Mouse (Mus musculus) liver, postnatal 0 days (tissue): ENCODE measurements around the gene Gad1. TPM values are rescaled to one million over a fixed set of nuclear protein-coding genes. Genes with fewer than 3 reads are reported as not detected.

Experiments used
- ATAC-seq: fragments of 200-750 bp; cut with Nextera tagmentation; 2 replicates; pipeline ENCODE4 v1.8.0; 2017; ENCODE audit warnings: mild to moderate bottlenecking, moderate library complexity
- DNase-seq: peaks from one replicate; pipeline ENCODE4 v3.0.0-alpha.2; 2016
- H3K27ac ChIP-seq: fragments of 300-500 bp; sonication (generic); 2 replicates; pipeline ENCODE4 v1.5.1; 2014; ENCODE audit warnings: antibody characterized with exemption, moderate library complexity, mild to moderate bottlenecking, low read depth
- H3K27me3 ChIP-seq: fragments of 300-500 bp; sonication (generic); 2 replicates; pipeline ENCODE4 v1.6.1; 2014; ENCODE audit warnings: low read length, control low read depth, mixed read lengths; ENCODE audit not compliant: insufficient read depth
- H3K36me3 ChIP-seq: fragments of 300-500 bp; sonication (generic); replicated peaks from 2 replicates; pipeline ENCODE4 v1.6.1; 2014; ENCODE audit warnings: mild to moderate bottlenecking, control low read depth, low read length, moderate library complexity, mixed read lengths; ENCODE audit not compliant: insufficient read depth
- H3K4me1 ChIP-seq: fragments of 300-500 bp; sonication (generic); 2 replicates; pipeline ENCODE4 v1.6.1; 2014; ENCODE audit warnings: antibody characterized with exemption, mild to moderate bottlenecking, control low read depth; ENCODE audit not compliant: insufficient read depth
- H3K4me2 ChIP-seq: fragments of 300-500 bp; sonication (generic); 2 replicates; pipeline ENCODE4 v1.6.1; 2014; ENCODE audit warnings: low read depth, mild to moderate bottlenecking, low read length, moderate library complexity, mixed read lengths
- H3K4me3 ChIP-seq: fragments of 300-500 bp; sonication (generic); 2 replicates; pipeline ENCODE4 v1.5.1; 2014; ENCODE audit warnings: low read depth, low read length
- H3K9ac ChIP-seq: fragments of 300-500 bp; sonication (generic); replicated peaks from 2 replicates; pipeline ENCODE4 v1.6.1; 2014; ENCODE audit warnings: mild to moderate bottlenecking, moderate library complexity
- H3K9me3 ChIP-seq: fragments of 300-500 bp; sonication (generic); 2 replicates; pipeline ENCODE4 v1.6.1; 2016; ENCODE audit warnings: mild to moderate bottlenecking, control low read depth, low read length, mixed read lengths
- CTCF ChIP-seq: sonication (generic); IDR thresholded peaks from 2 replicates; pipeline ENCODE4 v1.5.1; 2016; ENCODE audit warnings: antibody characterized with exemption, low read depth
- EP300 ChIP-seq: IDR thresholded peaks from 2 replicates; pipeline ENCODE4 v1.6.1; 2016; ENCODE audit warnings: antibody characterized with exemption, low read depth, mild to moderate bottlenecking
- WGBS: fragments of 180-500 bp; shearing (Covaris S2); extraction: QIAGEN DNeasy Blood & Tissue Kit; methylation state at CpG from one replicate; pipeline ENCODE4 v1.1.7; 2014; ENCODE audit not compliant: insufficient replicate concordance; 5-methylcytosine and 5-hydroxymethylcytosine counted together
- polyA plus RNA-seq: library from polyadenylated mRNA; unstranded; fragments of >200 nt; fragmentation: Nextera tagmentation; extraction: Ambion mirVana; gene quantifications from 2 replicates; pipeline ENCODE4 v1.2.1, GENCODE M21; 2015

Gad1 gene
- polyA plus RNA-seq, 1 experiment from 2014 or later: 0.04 TPM

DNA sequence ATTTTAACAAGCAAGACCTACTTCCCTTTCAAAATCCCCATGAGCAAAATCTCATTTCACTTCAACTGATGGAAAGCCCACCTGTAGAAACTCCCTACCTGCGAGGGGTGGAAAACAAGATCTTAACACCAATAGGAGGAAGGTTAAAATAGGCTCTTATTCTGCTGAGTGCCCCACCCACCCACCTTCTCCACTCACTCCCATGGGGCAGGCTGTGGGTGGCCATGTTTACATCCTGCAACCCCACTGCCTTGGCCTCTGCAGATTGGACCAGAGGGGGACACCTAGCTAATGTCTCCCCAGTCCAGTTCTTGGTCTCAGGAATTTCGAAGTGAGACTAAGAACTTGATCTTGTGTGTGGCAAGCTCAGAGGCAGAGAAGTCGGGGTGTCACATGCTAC, 77.0 kb downstream of the Gad1 start:
- no peak overlapping the region for H3K27ac ChIP-seq
- whole genome bisulfite sequencing: 53% methylated on average over 3 of the region's 3 CpGs
- TF ChIP-seq CTCF (no peak), EP300 (no peak)
- H3K4me2 ChIP-seq: no peak overlapping the region
- no peak for ATAC-seq
- no peak for DNase-seq
- no peak overlapping the region for H3K4me3 ChIP-seq
- H3K27me3 ChIP-seq: no peaks in the 10 kb centered on the region
- H3K9ac ChIP-seq: no peak overlapping the region
- H3K4me1 ChIP-seq: no peaks in the 10 kb centered on the region
- no peaks in the 10 kb centered on the region for H3K36me3 ChIP-seq
- no peaks in the 10 kb centered on the region for H3K9me3 ChIP-seq

DNA sequence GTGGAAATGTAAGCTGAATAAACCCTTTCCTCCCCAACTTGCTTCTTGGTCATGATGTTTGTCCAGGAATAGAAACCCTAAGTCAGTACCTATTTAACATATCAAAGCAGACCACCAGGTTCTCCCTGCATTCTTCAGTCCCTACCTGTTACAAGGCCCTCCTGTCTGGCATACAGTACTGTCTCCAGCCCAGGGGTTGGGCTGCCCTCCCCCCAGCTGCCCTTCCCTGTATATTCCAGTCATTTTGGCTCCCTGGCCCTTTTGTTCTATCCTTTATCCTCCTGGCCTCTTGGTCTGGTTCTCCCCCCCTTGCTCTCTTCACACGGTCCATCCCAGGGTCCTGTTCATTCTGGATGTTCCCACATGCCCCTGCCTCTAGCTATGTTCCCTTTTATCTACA, 78.4 kb downstream of the Gad1 start:
- ATAC-seq (no peak), DNase-seq (no peak)
- WGBS: 70% methylated on average over 1 of the region's 1 CpGs
- H3K36me3 ChIP-seq: no peaks in the 10 kb centered on the region
- no peak overlapping the region for H3K4me3 ChIP-seq
- no peaks in the 10 kb centered on the region for H3K9me3 ChIP-seq
- H3K4me1 ChIP-seq: no peaks in the 10 kb centered on the region
- TF ChIP-seq EP300: no peak
- no peak for TF ChIP-seq CTCF
- no peak overlapping the region for H3K4me2 ChIP-seq
- no peaks in the 10 kb centered on the region for H3K27me3 ChIP-seq
- H3K27ac ChIP-seq: no peak overlapping the region
- no peak overlapping the region for H3K9ac ChIP-seq

DNA sequence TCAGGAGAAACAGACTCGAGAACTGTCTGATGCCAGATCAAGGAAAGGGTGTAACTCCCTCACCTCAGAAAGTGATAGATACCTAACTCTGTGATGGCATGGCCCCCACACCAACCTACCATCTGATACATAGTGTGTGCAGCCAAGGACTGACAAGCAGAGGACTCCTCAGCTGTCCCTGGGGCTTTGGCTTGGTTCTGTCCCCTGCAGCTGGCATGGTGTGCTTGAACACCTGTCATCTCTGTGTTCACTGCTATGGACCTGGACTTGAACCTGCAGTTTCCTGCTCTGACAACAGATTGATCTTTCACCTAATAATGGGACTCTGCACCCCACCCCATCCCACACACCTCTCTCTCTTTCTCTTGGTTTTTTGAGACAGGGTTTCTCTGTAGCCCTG, 79.5 kb downstream of the Gad1 start:
- Histone ChIP-seq H3K4me2 (no peak overlapping the region), H3K27ac (no peak overlapping the region), H3K4me1 (no peaks in the 10 kb centered on the region), H3K9me3 (no peaks in the 10 kb centered on the region), H3K27me3 (no peaks in the 10 kb centered on the region), H3K9ac (no peak overlapping the region), H3K4me3 (no peak overlapping the region), H3K36me3 (no peaks in the 10 kb centered on the region)
- no peak for ATAC-seq
- no peak for DNase-seq
- TF ChIP-seq EP300: no peak
- TF ChIP-seq CTCF: no peak
- WGBS: 46% methylated on average over 1 of the region's 1 CpGs

DNA sequence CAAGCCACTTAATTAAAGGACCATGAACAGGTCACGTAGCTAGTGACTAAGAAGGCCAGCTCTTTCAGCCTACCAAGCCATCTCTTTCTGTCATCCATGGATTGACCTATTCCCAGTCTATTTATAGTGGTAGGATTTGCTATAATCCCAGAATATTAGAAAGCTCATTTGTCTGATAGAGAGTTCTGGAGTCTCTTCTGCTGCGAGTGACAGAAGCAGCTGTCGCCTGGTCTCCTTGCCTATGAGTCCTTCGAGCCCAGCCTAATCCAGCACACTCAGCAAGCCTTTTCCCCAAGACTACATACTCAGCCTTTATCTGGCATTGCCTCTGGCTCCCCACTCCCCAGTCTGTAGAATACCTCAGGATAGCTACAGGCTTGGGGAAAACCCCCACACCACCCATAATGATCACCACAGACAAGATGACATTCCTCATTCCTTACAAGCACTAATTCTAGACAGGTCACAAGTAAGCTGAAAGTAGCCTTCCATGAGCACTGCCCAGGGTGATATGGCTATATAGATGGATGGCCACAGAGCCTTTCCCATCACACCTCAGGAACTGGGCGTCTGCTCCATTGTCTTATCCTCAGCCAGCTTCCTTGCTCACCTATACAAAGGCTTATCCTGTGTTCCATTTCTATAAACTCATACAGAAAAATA, 81.3 kb downstream of the Gad1 start:
- DNase-seq: no peak
- H3K4me2 ChIP-seq: no peak overlapping the region
- H3K9ac ChIP-seq: no peak overlapping the region
- H3K27ac ChIP-seq: no peak overlapping the region
- H3K9me3 ChIP-seq: no peaks in the 10 kb centered on the region
- no peaks in the 10 kb centered on the region for H3K4me1 ChIP-seq
- WGBS: 81% methylated on average over 5 of the region's 5 CpGs
- no peaks in the 10 kb centered on the region for H3K36me3 ChIP-seq
- TF ChIP-seq CTCF: no peak
- no peak for TF ChIP-seq EP300
- no peaks in the 10 kb centered on the region for H3K27me3 ChIP-seq
- H3K4me3 ChIP-seq: no peak overlapping the region
- ATAC-seq: no peak

DNA sequence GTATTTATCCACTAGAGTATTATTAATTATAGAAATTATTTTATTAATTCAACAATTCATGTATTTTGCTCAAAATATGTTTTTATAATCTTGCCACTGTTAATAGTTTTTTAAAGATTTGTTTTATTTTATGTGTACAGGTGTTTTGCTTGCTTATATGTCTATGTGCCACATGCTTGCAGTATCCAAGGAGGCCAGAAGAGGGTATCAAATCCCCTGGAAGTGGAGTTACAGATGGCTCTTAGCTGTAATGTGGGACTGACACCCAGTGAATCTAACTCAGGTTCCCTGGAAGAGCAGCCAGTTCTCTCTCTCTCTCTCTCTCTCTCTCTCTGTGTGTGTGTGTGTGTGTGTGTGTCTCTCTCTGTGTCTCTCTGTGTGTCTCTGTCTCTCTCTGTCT, 88.1 kb downstream of the Gad1 start:
- DNase-seq (no peak), ATAC-seq (no peak)
- H3K4me1 ChIP-seq: no peaks in the 10 kb centered on the region
- H3K4me3 ChIP-seq: no peak overlapping the region
- no peaks in the 10 kb centered on the region for H3K36me3 ChIP-seq
- H3K9ac ChIP-seq: no peak overlapping the region
- TF ChIP-seq CTCF (0 out of 2 replicates have a peak, but pooled peaks have one; percentile 18), EP300 (no peak)
- H3K27ac ChIP-seq: no peak overlapping the region
- no peaks in the 10 kb centered on the region for H3K27me3 ChIP-seq
- no peak overlapping the region for H3K4me2 ChIP-seq
- H3K9me3 ChIP-seq: no peaks in the 10 kb centered on the region

DNA sequence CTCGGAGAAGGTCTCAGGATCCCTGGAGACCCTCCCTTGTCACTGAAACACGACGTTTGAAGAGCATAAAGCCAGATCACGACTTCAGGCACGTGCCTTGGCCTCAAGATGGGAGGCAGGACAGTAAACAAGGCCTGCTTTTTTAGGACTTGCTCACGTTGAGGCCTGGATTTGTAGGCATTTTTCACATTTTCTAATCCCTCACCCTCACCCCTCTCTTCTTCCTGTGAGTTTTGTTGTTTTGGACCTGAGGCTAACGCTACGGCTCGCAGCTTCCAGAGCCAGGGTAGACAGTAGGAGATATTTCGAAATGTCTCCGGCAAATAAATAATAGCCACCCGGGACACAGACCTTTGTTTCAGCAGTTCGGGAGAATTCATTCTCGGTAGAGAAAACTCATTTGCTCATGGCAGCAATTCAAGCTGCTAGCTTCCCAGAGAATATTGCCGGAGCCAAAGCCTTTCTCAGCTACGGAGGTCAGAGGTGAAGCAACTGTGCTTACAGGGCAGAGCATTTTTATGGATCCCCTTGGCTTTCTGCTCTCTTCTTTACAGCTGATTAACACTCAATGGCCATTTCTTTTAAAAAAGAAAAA, 90.2 kb downstream of the Gad1 start:
- ATAC-seq (no peak), DNase-seq (no peak)
- H3K4me3 ChIP-seq: no peak overlapping the region
- TF ChIP-seq CTCF: no peak
- no peak for TF ChIP-seq EP300
- no peak overlapping the region for H3K27ac ChIP-seq
- no peaks in the 10 kb centered on the region for H3K27me3 ChIP-seq
- H3K4me1 ChIP-seq: no peaks in the 10 kb centered on the region
- no peak overlapping the region for H3K4me2 ChIP-seq
- no peaks in the 10 kb centered on the region for H3K36me3 ChIP-seq
- 62% methylated on average over 16 of the region's 16 CpGs for WGBS
- H3K9ac ChIP-seq: no peak overlapping the region
- no peaks in the 10 kb centered on the region for H3K9me3 ChIP-seq
